ENCODE assay signal across 13 mouse cellular contexts in the genomic region with DNA sequence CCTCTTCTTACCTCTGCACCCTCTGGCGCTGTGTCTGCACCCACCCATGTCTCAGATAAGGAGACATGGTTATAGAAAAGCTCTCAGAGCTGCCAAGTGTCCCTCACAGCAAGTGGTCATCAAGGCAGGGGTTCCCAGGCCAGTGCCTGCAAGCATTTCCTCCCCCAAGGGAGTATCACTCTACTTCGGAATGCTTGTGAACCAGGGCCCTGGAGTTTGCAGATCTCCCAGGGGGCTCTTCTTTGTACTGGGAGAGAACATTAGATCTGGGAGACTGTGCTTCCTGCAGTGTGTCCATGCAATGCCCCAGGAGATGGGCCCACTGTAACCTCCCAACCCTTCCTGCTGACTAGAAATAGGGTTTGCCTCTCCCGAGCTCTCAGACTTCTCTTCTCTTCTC. TPM values are rescaled to one million over a fixed set of nuclear protein-coding genes. Genes with fewer than 3 reads are reported as not detected.
DNase-seq lines count a peak whose midpoint lies in the region; ATAC-seq and TF ChIP-seq lines count a peak whose summit lies in the region.
"Had no signal": no experiment of that assay in that cellular context is flagged by ENCODE, and none has a peak within 500 bp of the region (broad histone marks: within the 10 kb centered on the region; RNA-seq: fewer than 3 reads in every experiment).

No protein-coding gene starts in this region.

- H3K4me3 ChIP-seq in kidney, postnatal 0 days (replicated peaks; ENCODE audit: low read depth, low read length), result no peak overlapping the region
- H3K4me3 ChIP-seq in midbrain, embryonic 13.5 days (replicated peaks), result no peak overlapping the region
- H3K4me3 ChIP-seq in midbrain, embryonic 14.5 days (replicated peaks; ENCODE audit: low read depth, low read length), result no peak overlapping the region
- no peak overlapping the region for H3K4me3 ChIP-seq in limb, embryonic 10.5 days
- H3K4me3 ChIP-seq: erythroblast, embryonic 14.5 days; limb, embryonic 15.5 days had no signal

- H3K9me3 ChIP-seq in kidney, postnatal 0 days (replicated peaks; ENCODE audit: low read length), result no peaks in the 10 kb centered on the region
- no peaks in the 10 kb centered on the region for H3K9me3 ChIP-seq in midbrain, embryonic 13.5 days
- no peaks in the 10 kb centered on the region for H3K9me3 ChIP-seq in midbrain, embryonic 14.5 days (ENCODE audit: control insufficient read depth, low read length)
- H3K9me3 ChIP-seq in limb, embryonic 10.5 days (replicated peaks), result no peaks in the 10 kb centered on the region
- H3K9me3 ChIP-seq: limb, embryonic 15.5 days had no signal

- H3K27ac ChIP-seq in kidney, postnatal 0 days, result peak overlapping the region; percentile 48; the same call in 1 of the 2 replicates
- H3K27ac ChIP-seq in midbrain, embryonic 13.5 days, result peak overlapping the region; percentile 78; the same call in 1 of the 2 replicates
- no peak overlapping the region for H3K27ac ChIP-seq in midbrain, embryonic 14.5 days (replicated peaks; ENCODE audit: low read depth, low read length)
- H3K27ac ChIP-seq in limb, embryonic 10.5 days, result peak overlapping the region; percentile 73
- H3K27ac ChIP-seq: limb, embryonic 15.5 days had no signal

- 59% methylated on average over 3 of the region's 3 CpGs for WGBS in kidney, postnatal 0 days
- WGBS in midbrain, embryonic 13.5 days, result 27% methylated on average over 3 of the region's 3 CpGs
- 36% methylated on average over 3 of the region's 3 CpGs for WGBS in midbrain, embryonic 14.5 days
- 37% methylated on average over 3 of the region's 3 CpGs for WGBS in limb, embryonic 10.5 days

- H3K36me3 ChIP-seq in kidney, postnatal 0 days (ENCODE audit: insufficient read depth, low read length), result no peaks in the 10 kb centered on the region
- peaks cover 18% of the 10 kb centered on the region for H3K36me3 ChIP-seq in midbrain, embryonic 13.5 days
- peaks cover 12% of the 10 kb centered on the region; the same call in 1 of the 2 replicates for H3K36me3 ChIP-seq in midbrain, embryonic 14.5 days (ENCODE audit: control insufficient read depth, insufficient read depth, low read length)
- peaks cover 22% of the 10 kb centered on the region for H3K36me3 ChIP-seq in limb, embryonic 10.5 days

- no peak overlapping the region for H3K9ac ChIP-seq in kidney, postnatal 0 days (ENCODE audit: low read depth, low read length)
- H3K9ac ChIP-seq in midbrain, embryonic 13.5 days (replicated peaks), result no peak overlapping the region
- H3K9ac ChIP-seq in midbrain, embryonic 14.5 days (replicated peaks; ENCODE audit: low read length), result no peak overlapping the region
- H3K9ac ChIP-seq: limb, embryonic 15.5 days; liver, postnatal 0 days had no signal

- DNase-seq in heart, adult 8-10 months (ENCODE audit: low spot score), result peak; percentile 26
- DNase-seq in heart, postnatal 36 days, result no peak
- no peak for DNase-seq in kidney, postnatal 0 days (ENCODE audit: low spot score)
- DNase-seq in kidney, postnatal 36 days, result no peak
- no peak for DNase-seq in midbrain, embryonic 14.5 days
- no peak for DNase-seq in limb, embryonic 10.5 days (ENCODE audit: low spot score)
- DNase-seq in ovary, adult 18-20 months (ENCODE audit: low spot score), result no peak
- DNase-seq: liver, postnatal 0 days; right cerebral cortex, postnatal 25 days; thymus, adult 2 months had no signal

- H3K4me1 ChIP-seq in kidney, postnatal 0 days (replicated peaks; ENCODE audit: insufficient read depth, low read length), result peaks cover 14% of the 10 kb centered on the region; the same call in 1 of the 2 replicates
- H3K4me1 ChIP-seq in midbrain, embryonic 13.5 days (replicated peaks), result peaks cover 44% of the 10 kb centered on the region
- H3K4me1 ChIP-seq in midbrain, embryonic 14.5 days (ENCODE audit: control insufficient read depth, insufficient read depth, low read length), result peaks cover 20% of the 10 kb centered on the region
- peaks cover 59% of the 10 kb centered on the region for H3K4me1 ChIP-seq in limb, embryonic 10.5 days

- no peak overlapping the region for H3K4me2 ChIP-seq in kidney, postnatal 0 days (ENCODE audit: low read length)
- H3K4me2 ChIP-seq in midbrain, embryonic 13.5 days (replicated peaks), result no peak overlapping the region
- H3K4me2 ChIP-seq in midbrain, embryonic 14.5 days (ENCODE audit: low read length), result no peak overlapping the region
- H3K4me2 ChIP-seq: limb, embryonic 15.5 days had no signal

- intact Hi-C loops in heart, postnatal 36 days (cut with DNase I), result no loop called here

- no peak for TF ChIP-seq CTCF in kidney, postnatal 0 days (IDR thresholded peaks at IDR 0.05; ENCODE audit: low read depth)

- no peaks in the 10 kb centered on the region for H3K27me3 ChIP-seq in kidney, postnatal 0 days (ENCODE audit: insufficient read depth, low read length)
- H3K27me3 ChIP-seq in midbrain, embryonic 13.5 days, result 0 out of 2 replicates have a peak, but pooled peaks cover 5% of the 10 kb centered on the region
- H3K27me3 ChIP-seq in midbrain, embryonic 14.5 days (ENCODE audit: control insufficient read depth, insufficient read depth, low read length), result no peaks in the 10 kb centered on the region
- no peaks in the 10 kb centered on the region for H3K27me3 ChIP-seq in limb, embryonic 10.5 days (ENCODE audit: low read depth, poor library complexity, severe bottlenecking)
- H3K27me3 ChIP-seq: limb, embryonic 15.5 days had no signal

- ATAC-seq in kidney, postnatal 0 days (replicated peaks; ENCODE audit: low FRiP score, low read depth), result no peak
- ATAC-seq in midbrain, embryonic 13.5 days, result no peak
- ATAC-seq in midbrain, embryonic 14.5 days (ENCODE audit: low FRiP score, low TSS enrichment), result no peak
- ATAC-seq: liver, postnatal 0 days had no signal

RNA-seq across cellular contexts. Expression of gene St6gal1, which starts 35.0 kb away (rescaled TPM):
- total RNA-seq in heart, adult 8-10 months (2022), result 1 to 10 TPM; 7.6 to 9.9 (median 8.8) TPM
- 1 to 10 TPM; 9.2 to 10.0 TPM for total RNA-seq in heart, postnatal 36 days (2021)
- 24.5 and 28.6 TPM in 2 replicates for polyA plus RNA-seq in kidney, postnatal 0 days (2015; fragmentation: Nextera tagmentation; extraction: Ambion mirVana)
- 43.1 and 44.5 TPM in 2 replicates for polyA plus RNA-seq in midbrain, embryonic 13.5 days (2015; fragmentation: Nextera tagmentation; extraction: Ambion mirVana)
- polyA plus RNA-seq in midbrain, embryonic 14.5 days (2014; fragmentation: Nextera tagmentation; extraction: Ambion mirVana), result 28.5 and 30.6 TPM in 2 replicates
- polyA plus RNA-seq in limb, embryonic 10.5 days (2016; fragmentation: Nextera tagmentation; extraction: Ambion mirVana), result 23.8 and 26.7 TPM in 2 replicates
- polyA plus RNA-seq: erythroblast, embryonic 14.5 days had no signal
